Mouse (Mus musculus) left cerebral cortex, postnatal 10 days (tissue): ENCODE data around the gene Ttc6. TPM values are rescaled to one million over a fixed set of nuclear protein-coding genes. Genes with fewer than 3 reads are reported as not detected.

ENCODE experiments used
- DNase-seq, 2 experiments: peaks; one replicate each; pipeline ENCODE4 v3.0.0; 2021 to 2022; ENCODE audit warnings: low spot score in 2 of 2, mixed read lengths in 1 of 2; ENCODE audit errors: extremely low spot score in 1 of 2
- intact Hi-C: fragments of 180-260 bp; cut with DNase I; formaldehyde crosslinking; loops from one replicate; pipeline ENCODE4 v1.15.1; 2025
- total RNA-seq, 2 experiments: library from RNA; stranded (reverse); gene quantifications; 2 replicates each; pipeline ENCODE4 v1.2.3; 2021

Ttc6 gene
- total RNA-seq, 2 experiments from 2014 or later, result 0.62 to 1.2 TPM

- DNase-seq, result no peak
- intact Hi-C loops, result loop anchor here (5.0 kb wide), 1 partner anchor 1016 kb away; no protein-coding TSS in a partner anchor
Observed at GRCm38 (mm10) chr12:57542746-57543626, 20.9 kb upstream of the Ttc6 start.

GRCm38 (mm10) chr12:57543627-57543991, 20.3 kb upstream of the Ttc6 start:
- DNase-seq, result no peak
- intact Hi-C loops, result loop anchor here (5.0 kb wide), 1 partner anchor 1016 kb away; no protein-coding TSS in a partner anchor

GRCm38 (mm10) chr12:57544641-57545370, 19.1 kb upstream of the Ttc6 start:
- DNase-seq, result no peak
- intact Hi-C loops, result loop anchor here (5.0 kb wide), 2 partner anchors 928 to 1018 kb away; no protein-coding TSS in a partner anchor

DNA sequence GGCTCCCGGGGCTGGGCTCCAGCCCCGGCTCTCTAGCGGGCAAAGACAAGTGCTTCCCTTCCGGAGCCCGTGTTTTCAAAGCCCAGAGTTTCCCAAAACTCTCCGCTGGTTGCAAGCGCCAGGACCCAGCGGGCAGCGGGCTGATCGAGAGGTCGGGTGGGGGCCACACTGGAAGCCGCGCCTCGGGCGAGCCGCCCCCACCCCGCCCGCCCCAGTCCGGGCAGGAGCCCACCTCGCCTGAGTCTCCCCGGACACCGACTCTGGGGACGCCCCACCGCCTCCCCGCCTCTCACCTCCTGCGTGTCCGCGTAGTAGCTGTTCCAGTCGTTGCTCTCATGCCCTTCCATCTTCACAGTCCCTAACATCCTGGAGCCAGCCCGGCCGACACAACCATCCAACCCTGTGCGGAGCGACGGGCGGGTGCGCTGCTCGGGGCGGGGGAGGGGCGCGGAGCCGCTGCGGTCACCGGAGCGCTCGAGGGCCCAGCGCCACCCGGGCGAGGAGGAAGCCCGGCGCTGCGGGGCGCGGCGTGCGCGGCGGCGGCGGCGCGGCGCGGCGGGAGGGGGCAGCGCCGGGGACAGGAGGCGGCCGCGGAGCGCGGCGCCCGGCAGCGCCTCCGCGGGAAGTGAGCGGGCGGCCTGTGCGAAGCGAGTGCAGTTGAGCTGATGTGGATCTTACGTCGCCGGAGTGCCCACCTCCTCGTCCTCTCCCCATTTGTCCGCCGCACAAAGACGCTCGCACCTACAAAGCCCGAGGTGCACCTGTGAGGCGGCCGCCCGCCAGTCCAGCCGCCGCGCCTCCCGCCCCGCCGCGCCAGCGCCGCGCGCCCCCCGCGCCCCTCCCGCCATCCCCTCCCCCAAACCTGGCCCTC, 18.3 kb upstream of the Ttc6 start:
- intact Hi-C loops, result loop anchor here (5.0 kb wide), 1 partner anchor 928 kb away; no protein-coding TSS in a partner anchor
- DNase-seq, result no peak

GRCm38 (mm10) chr12:57546415-57547201, 17.3 kb upstream of the Ttc6 start, which contains the start of gene Foxa1:
Foxa1 (minus strand) TSS chr12:57546916.
- DNase-seq, result no peak
- intact Hi-C loops, result loop anchor here (5.0 kb wide), 1 partner anchor 929 kb away; no protein-coding TSS in a partner anchor

- intact Hi-C loops, result loop anchor here (5.0 kb wide), 1 partner anchor 931 kb away; no protein-coding TSS in a partner anchor
- no peak for DNase-seq
Observed at GRCm38 (mm10) chr12:57547890-57548289, 16.0 kb upstream of the Ttc6 start.

GRCm38 (mm10) chr12:57548352-57548980, 15.4 kb upstream of the Ttc6 start:
- no peak for DNase-seq
- intact Hi-C loops, result loop anchor here (5.0 kb wide), 1 partner anchor 931 kb away; no protein-coding TSS in a partner anchor

GRCm38 (mm10) chr12:57548981-57549666, 14.8 kb upstream of the Ttc6 start:
- DNase-seq, result no peak
- intact Hi-C loops, result loop anchor here (5.0 kb wide), 1 partner anchor 932 kb away; no protein-coding TSS in a partner anchor

GRCm38 (mm10) chr12:57549667-57550160, 14.2 kb upstream of the Ttc6 start:
- intact Hi-C loops, result loop anchor here (5.0 kb wide), 1 partner anchor 932 kb away; no protein-coding TSS in a partner anchor
- no peak for DNase-seq

DNA sequence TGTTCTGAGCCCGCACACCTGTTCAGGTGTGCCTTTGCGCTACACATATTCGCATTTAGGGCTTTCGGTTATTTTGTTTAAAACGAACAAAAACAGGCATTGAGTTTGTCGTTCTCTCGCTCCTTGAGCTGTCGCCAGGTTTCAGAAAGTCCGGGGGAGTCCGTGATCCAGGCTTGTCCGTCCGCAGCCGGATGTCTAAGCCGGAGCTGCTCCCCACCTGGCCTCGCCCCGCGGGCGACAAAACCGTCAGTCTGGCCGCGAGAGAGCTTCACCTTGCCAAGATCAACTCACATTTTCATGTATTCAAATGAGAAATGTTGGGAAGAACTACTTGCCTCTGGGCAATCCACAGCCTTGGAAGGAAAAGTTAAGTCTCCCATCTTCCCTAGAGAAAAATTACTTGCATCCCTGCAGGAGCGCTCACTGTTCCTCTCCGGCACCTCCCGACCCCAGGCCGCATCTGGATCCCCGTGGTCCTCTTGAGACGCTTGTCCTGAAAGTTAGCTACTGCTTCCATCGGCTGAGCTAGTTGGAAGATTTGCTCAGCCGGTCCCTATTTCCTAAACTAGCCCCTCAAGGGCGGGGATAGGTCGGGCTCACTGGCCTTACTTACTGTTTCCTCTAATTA, 13.6 kb upstream of the Ttc6 start:
- DNase-seq, result no peak

GRCm38 (mm10) chr12:57550881-57551280, 13.0 kb upstream of the Ttc6 start:
- intact Hi-C loops, result no loop called here
- no peak for DNase-seq

More for the DNA sequence above, 13.6 kb upstream of the Ttc6 start:
- intact Hi-C loops, result no loop called here

DNA sequence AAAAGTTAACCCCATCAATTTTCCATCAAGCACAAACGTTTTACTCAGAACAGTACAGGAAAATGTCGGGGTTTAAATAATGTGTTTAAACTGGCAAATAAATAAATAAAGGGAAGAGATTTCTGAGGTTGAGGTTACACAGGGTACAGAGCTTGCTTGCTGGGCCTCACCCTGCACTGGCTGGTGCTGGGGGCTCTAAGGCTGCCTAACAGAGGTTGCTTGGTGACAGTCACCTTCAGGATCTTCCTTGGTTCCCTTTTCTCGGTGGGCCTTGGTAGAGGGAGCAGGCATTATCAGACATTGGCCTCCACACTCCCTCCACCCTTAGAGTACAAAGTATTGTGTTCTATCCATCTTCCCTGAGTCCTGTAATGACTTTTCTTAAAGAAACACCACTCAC, 11.6 kb upstream of the Ttc6 start:
- DNase-seq, result no peak
- intact Hi-C loops, result no loop called here

DNA sequence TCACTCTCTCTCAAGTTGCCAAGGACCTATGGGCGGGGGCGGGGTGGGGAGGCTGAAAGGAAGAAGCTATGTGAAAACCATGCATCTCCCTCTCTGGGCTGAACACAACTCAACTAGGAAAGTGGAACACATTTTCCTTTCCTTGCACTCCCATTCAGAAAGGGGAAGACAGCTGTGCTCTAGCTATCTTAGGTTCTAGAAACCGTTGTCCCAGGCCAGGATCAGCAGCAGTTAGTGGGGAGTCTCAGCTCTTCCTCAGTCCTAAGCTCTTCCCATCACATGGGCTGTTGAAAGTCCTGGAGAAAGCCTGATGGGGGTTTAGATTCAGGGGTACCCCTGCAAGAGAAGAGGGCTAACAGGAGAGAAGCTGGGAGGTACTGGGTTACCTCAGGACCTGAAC, 9.8 kb upstream of the Ttc6 start:
- intact Hi-C loops, result no loop called here
- DNase-seq, result no peak

- intact Hi-C loops, result no loop called here
- DNase-seq, result no peak
Observed at GRCm38 (mm10) chr12:57571773-57572172, 7.9 kb downstream of the Ttc6 start.

- intact Hi-C loops, result no loop called here
- no peak for DNase-seq
Observed at GRCm38 (mm10) chr12:57572415-57572814, 8.5 kb downstream of the Ttc6 start.

GRCm38 (mm10) chr12:57575931-57576628, 12.2 kb downstream of the Ttc6 start:
- intact Hi-C loops, result no loop called here
- DNase-seq, result peak in 1 of 2 experiments; percentile 50
